Mouse (Mus musculus): Measurements from ENCODE around the gene Ppp1r15a. TPM values are rescaled to one million over a fixed set of nuclear protein-coding genes. Genes with fewer than 3 reads are reported as not detected.
"Not testable (repeated sequence)": the region's sequence is repeated elsewhere in the genome, so short reads cannot be mapped to it uniquely, and the experiment has no call there.

Ppp1r15a gene
- total and polyA plus RNA-seq, 2 experiments from 2014 or later, result 23.8 to 23.9 TPM

GRCm38 (mm10) chr7:45482166-45482565 lies 43.9 kb downstream of the Ppp1r15a start:
- TF ChIP-seq CTCF (IDR thresholded peaks at IDR 0.05; ENCODE audit: low read depth), result no peak
- ATAC-seq, result no peak
- Histone ChIP-seq H3K27ac (ENCODE audit: low read depth, low read length) (no peak overlapping the region), H3K4me1 (ENCODE audit: insufficient read depth) (no peaks in the 10 kb centered on the region), H3K9ac (no peak overlapping the region), H3K4me3 (ENCODE audit: low read depth, low read length) (no peak overlapping the region), H3K4me2 (ENCODE audit: low read depth) (no peak overlapping the region), H3K36me3 (ENCODE audit: insufficient read depth) (no peaks in the 10 kb centered on the region), H3K27me3 (ENCODE audit: insufficient read depth, low read length) (no peaks in the 10 kb centered on the region), H3K9me3 (ENCODE audit: low read length) (no peaks in the 10 kb centered on the region)
- DNase-seq, result no peak
- WGBS, result 89% methylated on average over 1 of the region's 1 CpGs

GRCm38 (mm10) chr7:45481374-45481927 lies 44.6 kb downstream of the Ppp1r15a start, which contains the start of gene Tulp2:
Gene Tulp2 (plus strand): TSS chr7:45481877.
- H3K27me3 ChIP-seq (ENCODE audit: insufficient read depth, low read length), result no peaks in the 10 kb centered on the region
- H3K9me3 ChIP-seq (ENCODE audit: low read length), result no peaks in the 10 kb centered on the region
- DNase-seq (peak; percentile 74), ATAC-seq (peak; percentile 90)
- no peak within 1 kb of the TSS for H3K4me2 ChIP-seq (ENCODE audit: low read depth)
- no peaks in the 10 kb centered on the region for H3K4me1 ChIP-seq (ENCODE audit: insufficient read depth)
- TF ChIP-seq CTCF (IDR thresholded peaks at IDR 0.05; ENCODE audit: low read depth), result no peak
- 52% methylated on average over 15 of the region's 15 CpGs for WGBS
- no peak within 1 kb of the TSS for H3K27ac ChIP-seq (ENCODE audit: low read depth, low read length)
- H3K4me3 ChIP-seq (ENCODE audit: low read depth, low read length), result no peak within 1 kb of the TSS
- no peak within 1 kb of the TSS for H3K9ac ChIP-seq
- H3K36me3 ChIP-seq (ENCODE audit: insufficient read depth), result no peaks in the 10 kb centered on the region

- H3K27ac ChIP-seq (ENCODE audit: low read depth, low read length); H3K27me3 ChIP-seq (ENCODE audit: insufficient read depth, low read length); H3K9me3 ChIP-seq (ENCODE audit: low read length); H3K4me3 ChIP-seq (ENCODE audit: low read depth, low read length); DNase-seq; H3K36me3 ChIP-seq (ENCODE audit: insufficient read depth); ATAC-seq; H3K4me2 ChIP-seq (ENCODE audit: low read depth); H3K4me1 ChIP-seq (ENCODE audit: insufficient read depth); H3K9ac ChIP-seq: not testable (repeated sequence)
- WGBS, result 78% methylated on average over 3 of the region's 4 CpGs
Measured at GRCm38 (mm10) chr7:45480310-45480709, 45.8 kb downstream of the Ppp1r15a start.

- Histone ChIP-seq H3K4me2 (ENCODE audit: low read depth) (no peak overlapping the region), H3K27me3 (ENCODE audit: insufficient read depth, low read length) (no peaks in the 10 kb centered on the region), H3K27ac (ENCODE audit: low read depth, low read length) (no peak overlapping the region), H3K9me3 (ENCODE audit: low read length) (no peaks in the 10 kb centered on the region), H3K4me1 (ENCODE audit: insufficient read depth) (no peaks in the 10 kb centered on the region), H3K36me3 (ENCODE audit: insufficient read depth) (no peaks in the 10 kb centered on the region), H3K4me3 (ENCODE audit: low read depth, low read length) (no peak overlapping the region), H3K9ac (no peak overlapping the region)
- WGBS, result 97% methylated on average over 7 of the region's 7 CpGs
- DNase-seq (no peak), ATAC-seq (no peak)
- no peak for TF ChIP-seq CTCF (IDR thresholded peaks at IDR 0.05; ENCODE audit: low read depth)
Measured at GRCm38 (mm10) chr7:45478774-45479173, 47.3 kb downstream of the Ppp1r15a start.

- DNase-seq, result peak; percentile 82
- no peak overlapping the region for H3K9ac ChIP-seq
- no peak overlapping the region for H3K4me2 ChIP-seq (ENCODE audit: low read depth)
- no peaks in the 10 kb centered on the region for H3K9me3 ChIP-seq (ENCODE audit: low read length)
- no peaks in the 10 kb centered on the region for H3K27me3 ChIP-seq (ENCODE audit: insufficient read depth, low read length)
- no peaks in the 10 kb centered on the region for H3K4me1 ChIP-seq (ENCODE audit: insufficient read depth)
- H3K27ac ChIP-seq (ENCODE audit: low read depth, low read length), result no peak overlapping the region
- ATAC-seq, result peak; percentile 71
- H3K36me3 ChIP-seq (ENCODE audit: insufficient read depth), result no peaks in the 10 kb centered on the region
- peak; percentile 80 for TF ChIP-seq CTCF (IDR thresholded peaks at IDR 0.05; ENCODE audit: low read depth)
- H3K4me3 ChIP-seq (ENCODE audit: low read depth, low read length), result no peak overlapping the region
- 1% methylated on average over 3 of the region's 3 CpGs for WGBS
Measured at GRCm38 (mm10) chr7:45477003-45477402, 49.1 kb downstream of the Ppp1r15a start.

- WGBS, result 39% methylated on average over 1 of the region's 1 CpGs
- no peaks in the 10 kb centered on the region for H3K4me1 ChIP-seq (ENCODE audit: insufficient read depth)
- no peak overlapping the region for H3K27ac ChIP-seq (ENCODE audit: low read depth, low read length)
- TF ChIP-seq CTCF (IDR thresholded peaks at IDR 0.05; ENCODE audit: low read depth), result no peak
- DNase-seq (no peak), ATAC-seq (no peak)
- no peaks in the 10 kb centered on the region for H3K9me3 ChIP-seq (ENCODE audit: low read length)
- no peak overlapping the region for H3K4me2 ChIP-seq (ENCODE audit: low read depth)
- H3K4me3 ChIP-seq (ENCODE audit: low read depth, low read length), result no peak overlapping the region
- H3K27me3 ChIP-seq (ENCODE audit: insufficient read depth, low read length), result no peaks in the 10 kb centered on the region
- H3K9ac ChIP-seq, result no peak overlapping the region
- H3K36me3 ChIP-seq (ENCODE audit: insufficient read depth), result no peaks in the 10 kb centered on the region
Measured at GRCm38 (mm10) chr7:45476453-45476852, 49.6 kb downstream of the Ppp1r15a start.

- H3K4me2 ChIP-seq (ENCODE audit: low read depth), result peak overlapping the region; percentile 22; the same call in 1 of the 2 replicates
- 71% methylated on average over 16 of the region's 16 CpGs for WGBS
- no peaks in the 10 kb centered on the region for H3K27me3 ChIP-seq (ENCODE audit: insufficient read depth, low read length)
- no peak overlapping the region for H3K4me3 ChIP-seq (ENCODE audit: low read depth, low read length)
- H3K9me3 ChIP-seq (ENCODE audit: low read length), result no peaks in the 10 kb centered on the region
- DNase-seq, result no peak
- ATAC-seq, result no peak
- TF ChIP-seq CTCF (IDR thresholded peaks at IDR 0.05; ENCODE audit: low read depth), result no peak
- H3K27ac ChIP-seq (ENCODE audit: low read depth, low read length), result no peak overlapping the region
- H3K9ac ChIP-seq, result no peak overlapping the region
- H3K36me3 ChIP-seq (ENCODE audit: insufficient read depth), result no peaks in the 10 kb centered on the region
- no peaks in the 10 kb centered on the region for H3K4me1 ChIP-seq (ENCODE audit: insufficient read depth)
Measured at GRCm38 (mm10) chr7:45475291-45475969, 50.6 kb downstream of the Ppp1r15a start.

Other genes with a start within 250 kb of the Ppp1r15a start
Only the 30 nearest of the 34 such genes appear.
- 0.46 and 0.52 TPM in 2 replicates for gene Hrc, start 191.0 kb downstream of the Ppp1r15a start, total RNA-seq (2014; rRNA removed)
- not detected in 2 replicates for gene Hrc, start 191.0 kb downstream of the Ppp1r15a start, polyA plus RNA-seq (2015; fragmentation: Nextera tagmentation; extraction: Ambion mirVana)
- 76.5 and 81.0 TPM in 2 replicates for gene Ppfia3, start 159.2 kb downstream of the Ppp1r15a start, total RNA-seq (2014; rRNA removed)
- gene Ppfia3, start 159.2 kb downstream of the Ppp1r15a start, polyA plus RNA-seq (2015; fragmentation: Nextera tagmentation; extraction: Ambion mirVana), result 21.7 and 26.0 TPM in 2 replicates
- 32.2 and 47.3 TPM in 2 replicates for gene Lin7b, start 155.7 kb downstream of the Ppp1r15a start, total RNA-seq (2014; rRNA removed)
- 36.8 and 39.8 TPM in 2 replicates for gene Lin7b, start 155.7 kb downstream of the Ppp1r15a start, polyA plus RNA-seq (2015; fragmentation: Nextera tagmentation; extraction: Ambion mirVana)
- 247 and 310 TPM in 2 replicates for gene Snrnp70, start 130.5 kb downstream of the Ppp1r15a start, total RNA-seq (2014; rRNA removed)
- gene Snrnp70, start 130.5 kb downstream of the Ppp1r15a start, polyA plus RNA-seq (2015; fragmentation: Nextera tagmentation; extraction: Ambion mirVana), result 116 and 124 TPM in 2 replicates
- gene Kcna7, start 120.6 kb downstream of the Ppp1r15a start, total RNA-seq (2014; rRNA removed), result 0.14 TPM in 1 of 2 replicates, not detected in the other
- gene Kcna7, start 120.6 kb downstream of the Ppp1r15a start, polyA plus RNA-seq (2015; fragmentation: Nextera tagmentation; extraction: Ambion mirVana), result not detected in 2 replicates
- gene Ntf5, start 112.6 kb downstream of the Ppp1r15a start, total RNA-seq (2014; rRNA removed), result 0.24 TPM in 1 of 2 replicates, not detected in the other
- 0.07 and 0.11 TPM in 2 replicates for gene Ntf5, start 112.6 kb downstream of the Ppp1r15a start, polyA plus RNA-seq (2015; fragmentation: Nextera tagmentation; extraction: Ambion mirVana)
- gene Lhb, start 105.4 kb downstream of the Ppp1r15a start, total RNA-seq (2014; rRNA removed), result 0.43 TPM in 1 of 2 replicates, not detected in the other
- gene Lhb, start 105.4 kb downstream of the Ppp1r15a start, polyA plus RNA-seq (2015; fragmentation: Nextera tagmentation; extraction: Ambion mirVana), result 0.36 and 1.0 TPM in 2 replicates
- gene Gys1, start 91.4 kb downstream of the Ppp1r15a start, total RNA-seq (2014; rRNA removed), result 9.8 and 11.4 TPM in 2 replicates
- gene Gys1, start 91.4 kb downstream of the Ppp1r15a start, polyA plus RNA-seq (2015; fragmentation: Nextera tagmentation; extraction: Ambion mirVana), result 8.6 and 12.3 TPM in 2 replicates
- gene Ruvbl2, start 88.2 kb downstream of the Ppp1r15a start, total RNA-seq (2014; rRNA removed), result 123 and 149 TPM in 2 replicates
- 98.3 and 104 TPM in 2 replicates for gene Ruvbl2, start 88.2 kb downstream of the Ppp1r15a start, polyA plus RNA-seq (2015; fragmentation: Nextera tagmentation; extraction: Ambion mirVana)
- 2,541 and 3,015 TPM in 2 replicates for gene Ftl1, start 66.4 kb downstream of the Ppp1r15a start, total RNA-seq (2014; rRNA removed)
- gene Ftl1, start 66.4 kb downstream of the Ppp1r15a start, polyA plus RNA-seq (2015; fragmentation: Nextera tagmentation; extraction: Ambion mirVana), result 5,542 and 6,210 TPM in 2 replicates
- 120 and 127 TPM in 2 replicates for gene Bax, start 59.4 kb downstream of the Ppp1r15a start, total RNA-seq (2014; rRNA removed)
- 276 and 297 TPM in 2 replicates for gene Bax, start 59.4 kb downstream of the Ppp1r15a start, polyA plus RNA-seq (2015; fragmentation: Nextera tagmentation; extraction: Ambion mirVana)
- gene Tulp2, start 44.4 kb downstream of the Ppp1r15a start, total RNA-seq (2014; rRNA removed), result 0.19 and 0.46 TPM in 2 replicates
- 0.07 and 0.25 TPM in 2 replicates for gene Tulp2, start 44.4 kb downstream of the Ppp1r15a start, polyA plus RNA-seq (2015; fragmentation: Nextera tagmentation; extraction: Ambion mirVana)
- gene Gm45808, start 39.5 kb downstream of the Ppp1r15a start, total RNA-seq (2014; rRNA removed), result not detected in 2 replicates
- not detected in 2 replicates for gene Gm45808, start 39.5 kb downstream of the Ppp1r15a start, polyA plus RNA-seq (2015; fragmentation: Nextera tagmentation; extraction: Ambion mirVana)
- gene Dhdh, start 37.5 kb downstream of the Ppp1r15a start, total RNA-seq (2014; rRNA removed), result 3.5 and 4.9 TPM in 2 replicates
- 1.9 and 3.6 TPM in 2 replicates for gene Dhdh, start 37.5 kb downstream of the Ppp1r15a start, polyA plus RNA-seq (2015; fragmentation: Nextera tagmentation; extraction: Ambion mirVana)
- gene Nucb1, start 15.9 kb downstream of the Ppp1r15a start, total RNA-seq (2014; rRNA removed), result 76.8 and 107 TPM in 2 replicates
- gene Nucb1, start 15.9 kb downstream of the Ppp1r15a start, polyA plus RNA-seq (2015; fragmentation: Nextera tagmentation; extraction: Ambion mirVana), result 103 and 122 TPM in 2 replicates
- 1.2 and 2.9 TPM in 2 replicates for gene Plekha4, start 62 bp upstream of the Ppp1r15a start, total RNA-seq (2014; rRNA removed)
- 1.2 and 1.8 TPM in 2 replicates for gene Plekha4, start 62 bp upstream of the Ppp1r15a start, polyA plus RNA-seq (2015; fragmentation: Nextera tagmentation; extraction: Ambion mirVana)
- gene Hsd17b14, start 28.6 kb upstream of the Ppp1r15a start, total RNA-seq (2014; rRNA removed), result not detected in 2 replicates
- 0.13 and 0.63 TPM in 2 replicates for gene Hsd17b14, start 28.6 kb upstream of the Ppp1r15a start, polyA plus RNA-seq (2015; fragmentation: Nextera tagmentation; extraction: Ambion mirVana)
- 13.7 and 14.2 TPM in 2 replicates for gene Bcat2, start 43.9 kb upstream of the Ppp1r15a start, total RNA-seq (2014; rRNA removed)
- 17.7 and 20.2 TPM in 2 replicates for gene Bcat2, start 43.9 kb upstream of the Ppp1r15a start, polyA plus RNA-seq (2015; fragmentation: Nextera tagmentation; extraction: Ambion mirVana)
- not detected in 2 replicates for gene Fgf21, start 89.2 kb upstream of the Ppp1r15a start, total RNA-seq (2014; rRNA removed)
- not detected in 2 replicates for gene Fgf21, start 89.2 kb upstream of the Ppp1r15a start, polyA plus RNA-seq (2015; fragmentation: Nextera tagmentation; extraction: Ambion mirVana)
- gene Fut1, start 91.0 kb upstream of the Ppp1r15a start, total RNA-seq (2014; rRNA removed), result 0.08 and 0.29 TPM in 2 replicates
- gene Fut1, start 91.0 kb upstream of the Ppp1r15a start, polyA plus RNA-seq (2015; fragmentation: Nextera tagmentation; extraction: Ambion mirVana), result not detected in 2 replicates
- gene Izumo1, start 95.5 kb upstream of the Ppp1r15a start, total RNA-seq (2014; rRNA removed), result 0.08 and 0.14 TPM in 2 replicates
- not detected in 2 replicates for gene Izumo1, start 95.5 kb upstream of the Ppp1r15a start, polyA plus RNA-seq (2015; fragmentation: Nextera tagmentation; extraction: Ambion mirVana)
- gene Rasip1, start 101.2 kb upstream of the Ppp1r15a start, total RNA-seq (2014; rRNA removed), result 26.5 and 37.4 TPM in 2 replicates
- 22.8 and 27.2 TPM in 2 replicates for gene Rasip1, start 101.2 kb upstream of the Ppp1r15a start, polyA plus RNA-seq (2015; fragmentation: Nextera tagmentation; extraction: Ambion mirVana)
- 2.2 and 2.8 TPM in 2 replicates for gene Mamstr, start 113.7 kb upstream of the Ppp1r15a start, total RNA-seq (2014; rRNA removed)
- 2.6 TPM in 2 replicates for gene Mamstr, start 113.7 kb upstream of the Ppp1r15a start, polyA plus RNA-seq (2015; fragmentation: Nextera tagmentation; extraction: Ambion mirVana)
- gene Fut2, start 140.1 kb upstream of the Ppp1r15a start, total RNA-seq (2014; rRNA removed), result 0.15 TPM in 1 of 2 replicates, not detected in the other
- gene Fut2, start 140.1 kb upstream of the Ppp1r15a start, polyA plus RNA-seq (2015; fragmentation: Nextera tagmentation; extraction: Ambion mirVana), result 0.06 and 0.13 TPM in 2 replicates
- 0.23 and 0.33 TPM in 2 replicates for gene Ntn5, start 157.8 kb upstream of the Ppp1r15a start, total RNA-seq (2014; rRNA removed)
- gene Ntn5, start 157.8 kb upstream of the Ppp1r15a start, polyA plus RNA-seq (2015; fragmentation: Nextera tagmentation; extraction: Ambion mirVana), result 0.47 and 0.79 TPM in 2 replicates
- 0.52 and 0.62 TPM in 2 replicates for gene Sec1, start 168.1 kb upstream of the Ppp1r15a start, total RNA-seq (2014; rRNA removed)
- 0.18 and 0.34 TPM in 2 replicates for gene Sec1, start 168.1 kb upstream of the Ppp1r15a start, polyA plus RNA-seq (2015; fragmentation: Nextera tagmentation; extraction: Ambion mirVana)
- gene Car11, start 173.6 kb upstream of the Ppp1r15a start, total RNA-seq (2014; rRNA removed), result 104 and 122 TPM in 2 replicates
- 92.1 and 102 TPM in 2 replicates for gene Car11, start 173.6 kb upstream of the Ppp1r15a start, polyA plus RNA-seq (2015; fragmentation: Nextera tagmentation; extraction: Ambion mirVana)
- gene Dbp, start 178.8 kb upstream of the Ppp1r15a start, total RNA-seq (2014; rRNA removed), result 9.0 and 11.7 TPM in 2 replicates
- gene Dbp, start 178.8 kb upstream of the Ppp1r15a start, polyA plus RNA-seq (2015; fragmentation: Nextera tagmentation; extraction: Ambion mirVana), result 6.4 and 6.6 TPM in 2 replicates
- gene Rpl18, start 189.2 kb upstream of the Ppp1r15a start, total RNA-seq (2014; rRNA removed), result 891 and 1,057 TPM in 2 replicates
- gene Rpl18, start 189.2 kb upstream of the Ppp1r15a start, polyA plus RNA-seq (2015; fragmentation: Nextera tagmentation; extraction: Ambion mirVana), result 517 and 655 TPM in 2 replicates
- 19.6 and 21.5 TPM in 2 replicates for gene Sphk2, start 191.7 kb upstream of the Ppp1r15a start, total RNA-seq (2014; rRNA removed)
- 16.5 and 18.7 TPM in 2 replicates for gene Sphk2, start 191.7 kb upstream of the Ppp1r15a start, polyA plus RNA-seq (2015; fragmentation: Nextera tagmentation; extraction: Ambion mirVana)